ENCODE assay signal across 16 mouse cellular contexts in the genomic region with DNA sequence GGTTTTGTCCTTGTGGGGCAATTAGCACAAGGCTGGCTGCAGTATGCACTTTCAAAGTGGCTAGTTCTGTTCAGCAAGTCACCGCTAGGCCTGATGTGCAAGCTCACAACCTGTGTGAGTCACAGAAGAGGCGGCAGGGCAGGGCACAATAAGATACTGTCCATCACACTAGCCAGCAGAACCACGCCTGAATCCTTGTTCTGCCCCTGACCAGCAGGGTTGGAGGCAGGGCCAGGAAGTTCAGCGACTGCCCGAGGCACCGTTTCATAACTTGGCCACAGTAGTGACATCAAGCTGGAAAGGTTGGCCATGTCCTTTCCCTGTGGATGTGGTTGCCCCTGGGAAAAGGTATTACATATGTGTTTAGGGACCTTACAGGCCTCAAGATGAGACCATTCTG. TPM values are rescaled to one million over a fixed set of nuclear protein-coding genes. Genes with fewer than 3 reads are reported as not detected.
"Had no signal": no experiment of that assay in that cellular context is flagged by ENCODE, and none has a peak within 500 bp of the region (broad histone marks: within the 10 kb centered on the region; RNA-seq: fewer than 3 reads in every experiment).

No protein-coding gene starts in this region.

- ATAC-seq: midbrain, embryonic 13.5 days; midbrain, embryonic 16.5 days had no signal

- DNase-seq: kidney, adult 9 months; kidney, postnatal 25 days; layer of hippocampus, adult 9-11 months; liver, embryonic 13.5 days; lung, adult 2 months; lung, postnatal 14 days; lung, postnatal 4 days; thymus, adult 18-20 months; thymus, postnatal 36 days had no signal

RNA-seq across cellular contexts. Expression of a gene that starts 21.6 kb away (rescaled TPM):
- total RNA-seq: layer of hippocampus, adult 2 months; layer of hippocampus, postnatal 25 days; left cerebral cortex, postnatal 36 days; liver, adult 2 months; megakaryocyte progenitor cell, adult 5-6 weeks had no signal

RNA-seq across cellular contexts. Expression of a gene that starts 56.5 kb away (rescaled TPM):
- total RNA-seq: liver, adult 2 months; megakaryocyte progenitor cell, adult 5-6 weeks had no signal
